Mouse (Mus musculus): Measurements from ENCODE around the gene Suz12. TPM values are rescaled to one million over a fixed set of nuclear protein-coding genes. Genes with fewer than 3 reads are reported as not detected.

The Suz12 gene
- 40.3 and 46.3 TPM in 2 replicates for polyA plus RNA-seq (2016; fragmentation: Nextera tagmentation; extraction: Ambion mirVana)

GRCm38 (mm10) chr11:79992592-79993355, at the start of gene Suz12:
TSS of gene Suz12 (plus strand) at chr11:79993106.
- ATAC-seq (ENCODE audit: low FRiP score): peak; percentile 95
- H3K9ac ChIP-seq: peak within 1 kb of the TSS; percentile 95
- H3K9me3 ChIP-seq: no peaks in the 10 kb centered on the region
- peaks cover 7% of the 10 kb centered on the region for H3K4me1 ChIP-seq
- peaks cover 16% of the 10 kb centered on the region for H3K36me3 ChIP-seq (replicated peaks)
- H3K27ac ChIP-seq: peak within 1 kb of the TSS; percentile 100
- H3K4me2 ChIP-seq: peak within 1 kb of the TSS; percentile 68
- under 1% methylated on average over 69 of the region's 74 CpGs for WGBS
- no peaks in the 10 kb centered on the region for H3K27me3 ChIP-seq
- peak within 1 kb of the TSS; percentile 97 for H3K4me3 ChIP-seq (replicated peaks)

- H3K4me2 ChIP-seq: no peak overlapping the region
- 92% methylated on average over 8 of the region's 8 CpGs for WGBS
- peaks cover 78% of the 10 kb centered on the region for H3K36me3 ChIP-seq (replicated peaks)
- H3K27ac ChIP-seq: no peak overlapping the region
- H3K27me3 ChIP-seq: no peaks in the 10 kb centered on the region
- no peak overlapping the region for H3K9ac ChIP-seq
- no peaks in the 10 kb centered on the region for H3K9me3 ChIP-seq
- ATAC-seq (ENCODE audit: low FRiP score): no peak
- H3K4me1 ChIP-seq: no peaks in the 10 kb centered on the region
- no peak overlapping the region for H3K4me3 ChIP-seq (replicated peaks)
Measured at GRCm38 (mm10) chr11:79943136-79943535, 49.8 kb upstream of the Suz12 start.

DNA sequence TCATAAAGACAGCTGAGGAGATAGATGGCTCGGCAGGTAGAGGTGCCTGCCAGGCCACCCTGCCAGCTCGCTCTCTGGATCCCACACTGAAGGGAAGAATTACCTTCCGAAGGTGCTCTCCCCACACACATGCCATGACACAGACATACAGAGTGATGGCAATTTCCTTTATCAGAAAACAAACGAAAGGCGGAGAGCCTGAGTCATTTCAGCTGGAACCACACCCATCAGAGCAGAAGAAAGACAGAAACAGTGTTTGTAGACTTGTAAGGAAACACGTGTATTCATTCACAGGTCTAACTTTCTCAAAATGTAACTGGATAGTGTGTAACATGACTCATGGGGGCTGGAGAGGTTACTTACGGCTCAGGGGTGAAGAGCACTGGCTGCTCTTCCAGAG, 49.3 kb upstream of the Suz12 start:
- Histone ChIP-seq H3K27ac (no peak overlapping the region), H3K4me3 (replicated peaks) (no peak overlapping the region), H3K36me3 (replicated peaks) (peaks cover 80% of the 10 kb centered on the region), H3K4me1 (no peaks in the 10 kb centered on the region), H3K27me3 (no peaks in the 10 kb centered on the region), H3K4me2 (no peak overlapping the region), H3K9ac (no peak overlapping the region), H3K9me3 (no peaks in the 10 kb centered on the region)
- WGBS: 91% methylated on average over 7 of the region's 7 CpGs
- ATAC-seq (ENCODE audit: low FRiP score): no peak

- H3K9ac ChIP-seq: no peak overlapping the region
- H3K4me2 ChIP-seq: no peak overlapping the region
- H3K4me3 ChIP-seq (replicated peaks): no peak overlapping the region
- H3K36me3 ChIP-seq (replicated peaks): peaks cover 82% of the 10 kb centered on the region
- H3K9me3 ChIP-seq: no peaks in the 10 kb centered on the region
- no peak overlapping the region for H3K27ac ChIP-seq
- no peaks in the 10 kb centered on the region for H3K4me1 ChIP-seq
- no peak for ATAC-seq (ENCODE audit: low FRiP score)
- WGBS: 98% methylated on average over 3 of the region's 3 CpGs
- no peaks in the 10 kb centered on the region for H3K27me3 ChIP-seq
Measured at GRCm38 (mm10) chr11:79947265-79947664, 45.6 kb upstream of the Suz12 start.

GRCm38 (mm10) chr11:79961346-79962124, 31.4 kb upstream of the Suz12 start:
- Histone ChIP-seq H3K36me3 (replicated peaks) (peaks cover 33% of the 10 kb centered on the region), H3K4me2 (peak overlapping the region; percentile 68), H3K9ac (peak overlapping the region; percentile 67), H3K27me3 (no peaks in the 10 kb centered on the region), H3K4me1 (peaks cover 10% of the 10 kb centered on the region), H3K4me3 (replicated peaks) (peak overlapping the region; percentile 70), H3K9me3 (no peaks in the 10 kb centered on the region), H3K27ac (peak overlapping the region; percentile 72; the same call in 1 of the 2 replicates)
- peak; percentile 28 for ATAC-seq (ENCODE audit: low FRiP score)
- 7% methylated on average over 27 of the region's 27 CpGs for WGBS

- peaks cover 25% of the 10 kb centered on the region for H3K36me3 ChIP-seq (replicated peaks)
- H3K27me3 ChIP-seq: no peaks in the 10 kb centered on the region
- peaks cover 10% of the 10 kb centered on the region for H3K4me1 ChIP-seq
- ATAC-seq (ENCODE audit: low FRiP score): peak; percentile 95
- under 1% methylated on average over 46 of the region's 46 CpGs for WGBS
- H3K4me3 ChIP-seq (replicated peaks): peak within 1 kb of the TSS; percentile 70
- H3K4me2 ChIP-seq: peak within 1 kb of the TSS; percentile 68
- peak within 1 kb of the TSS; percentile 72 for H3K27ac ChIP-seq
- H3K9me3 ChIP-seq: no peaks in the 10 kb centered on the region
- peak within 1 kb of the TSS; percentile 67 for H3K9ac ChIP-seq
Measured at GRCm38 (mm10) chr11:79962125-79962876, 30.6 kb upstream of the Suz12 start, which contains the start of gene Utp6. TSS of gene Utp6 (minus strand) at chr11:79962390.

- H3K36me3 ChIP-seq (replicated peaks): peaks cover 20% of the 10 kb centered on the region
- WGBS: 6% methylated on average over 9 of the region's 9 CpGs
- peak overlapping the region; percentile 70 for H3K4me3 ChIP-seq (replicated peaks)
- H3K27me3 ChIP-seq: no peaks in the 10 kb centered on the region
- H3K9ac ChIP-seq: peak overlapping the region; percentile 41; the same call in 1 of the 2 replicates
- ATAC-seq (ENCODE audit: low FRiP score): 0 out of 2 replicates have a peak, but pooled peaks have one; percentile 28
- H3K4me1 ChIP-seq: peaks cover 10% of the 10 kb centered on the region
- peak overlapping the region; percentile 68 for H3K4me2 ChIP-seq
- no peak overlapping the region for H3K27ac ChIP-seq
- H3K9me3 ChIP-seq: no peaks in the 10 kb centered on the region
Measured at GRCm38 (mm10) chr11:79962877-79963183, 30.1 kb upstream of the Suz12 start.

DNA sequence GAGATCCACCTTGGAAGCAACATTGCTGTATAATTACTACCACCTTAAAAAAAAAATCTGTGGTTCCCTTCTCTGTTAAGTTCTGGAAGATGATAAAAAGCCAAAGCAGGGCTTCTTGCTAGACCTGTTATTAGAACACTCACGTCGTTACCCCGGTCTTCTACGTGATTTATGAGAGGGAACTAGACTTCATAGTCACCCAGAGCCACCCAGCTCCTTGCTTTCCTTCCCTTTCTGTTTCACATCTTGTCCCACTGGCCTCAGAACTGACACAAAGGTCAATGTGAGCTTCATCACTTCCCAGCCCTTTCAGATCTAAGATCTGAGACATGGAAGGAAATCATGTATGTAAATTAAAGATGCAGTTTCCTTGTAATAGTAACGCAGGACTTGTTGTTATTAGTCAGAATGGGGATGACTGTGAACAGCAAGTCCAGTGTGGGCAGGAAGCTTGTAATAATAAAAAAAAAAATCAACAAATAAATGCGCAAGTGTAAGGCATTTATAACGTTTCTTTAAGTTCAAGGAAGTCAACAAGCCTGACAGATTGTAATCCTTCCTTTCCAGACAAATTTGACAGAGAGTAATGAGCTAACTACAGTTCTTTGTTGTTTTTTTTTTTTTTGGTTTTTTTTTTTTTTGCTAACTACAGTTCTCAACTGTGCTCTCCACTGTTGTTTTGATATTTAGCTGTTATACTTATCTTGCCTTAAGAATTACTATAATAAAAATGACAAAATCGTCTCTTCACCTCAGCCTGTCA, 29.5 kb upstream of the Suz12 start:
- WGBS: 81% methylated on average over 8 of the region's 8 CpGs
- H3K4me1 ChIP-seq: peaks cover 10% of the 10 kb centered on the region
- no peak for ATAC-seq (ENCODE audit: low FRiP score)
- no peak overlapping the region for H3K4me2 ChIP-seq
- H3K36me3 ChIP-seq (replicated peaks): peaks cover 14% of the 10 kb centered on the region
- H3K9me3 ChIP-seq: no peaks in the 10 kb centered on the region
- H3K9ac ChIP-seq: no peak overlapping the region
- H3K4me3 ChIP-seq (replicated peaks): no peak overlapping the region; the same call in 1 of the 2 replicates
- H3K27ac ChIP-seq: no peak overlapping the region
- H3K27me3 ChIP-seq: no peaks in the 10 kb centered on the region

- Histone ChIP-seq H3K4me3 (replicated peaks) (no peak overlapping the region), H3K27ac (peak overlapping the region; percentile 57), H3K9ac (no peak overlapping the region), H3K4me1 (peaks cover 9% of the 10 kb centered on the region), H3K36me3 (replicated peaks) (no peaks in the 10 kb centered on the region), H3K9me3 (no peaks in the 10 kb centered on the region), H3K4me2 (no peak overlapping the region), H3K27me3 (no peaks in the 10 kb centered on the region)
- 55% methylated on average over 8 of the region's 8 CpGs for WGBS
- no peak for ATAC-seq (ENCODE audit: low FRiP score)
Measured at GRCm38 (mm10) chr11:79965896-79966295, 27.0 kb upstream of the Suz12 start.

DNA sequence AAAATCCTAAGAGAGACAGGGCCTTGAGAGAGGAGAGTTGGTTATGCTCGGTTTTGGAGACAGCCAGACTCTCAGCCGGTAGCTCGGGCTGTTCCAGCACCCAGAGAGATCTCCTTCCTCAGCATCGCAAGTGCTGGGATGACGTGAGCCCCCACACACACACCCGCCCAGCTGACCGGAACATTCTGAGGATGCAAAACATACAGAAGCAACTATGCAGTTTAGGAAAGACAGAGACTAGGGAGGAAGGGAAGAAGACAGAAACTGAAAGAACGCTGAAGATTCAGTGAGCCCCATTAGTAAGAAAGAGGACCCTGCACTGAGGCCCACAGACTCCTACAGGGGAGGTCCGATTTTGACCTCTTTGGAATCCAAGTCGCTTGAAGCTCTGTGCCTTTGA, 25.2 kb upstream of the Suz12 start:
- Histone ChIP-seq H3K9me3 (no peaks in the 10 kb centered on the region), H3K4me2 (no peak overlapping the region), H3K9ac (no peak overlapping the region; the same call in 1 of the 2 replicates), H3K4me1 (no peaks in the 10 kb centered on the region; the same call in 1 of the 2 replicates), H3K4me3 (replicated peaks) (no peak overlapping the region), H3K27me3 (peaks cover under 1% of the 10 kb centered on the region; the same call in 1 of the 2 replicates), H3K27ac (no peak overlapping the region), H3K36me3 (replicated peaks) (no peaks in the 10 kb centered on the region)
- ATAC-seq (ENCODE audit: low FRiP score): no peak
- 78% methylated on average over 10 of the region's 10 CpGs for WGBS

DNA sequence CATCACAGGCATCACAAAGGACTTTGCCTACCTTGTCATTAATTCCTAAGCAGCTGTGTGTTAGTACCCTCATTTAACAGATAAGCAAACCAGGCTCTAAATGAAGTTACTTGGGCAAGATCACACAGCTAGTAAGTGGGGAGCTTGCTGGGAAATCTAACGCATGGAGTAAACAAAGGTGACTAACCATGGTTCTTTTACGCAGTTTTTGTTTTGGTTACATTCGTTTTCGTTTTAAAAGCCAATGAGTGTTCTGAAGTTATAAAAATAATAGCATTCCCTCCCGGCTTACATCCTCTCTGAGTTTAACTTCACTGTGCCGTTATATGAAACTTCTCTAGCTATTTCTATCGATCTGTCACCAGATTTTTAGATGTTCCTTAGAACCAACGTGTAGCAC, 19.8 kb upstream of the Suz12 start:
- Histone ChIP-seq H3K4me3 (replicated peaks) (peak overlapping the region; percentile 55), H3K27me3 (peaks cover 27% of the 10 kb centered on the region), H3K9me3 (no peaks in the 10 kb centered on the region), H3K27ac (peak overlapping the region; percentile 74), H3K4me2 (peak overlapping the region; percentile 85), H3K4me1 (peaks cover 19% of the 10 kb centered on the region), H3K9ac (peak overlapping the region; percentile 68; the same call in 1 of the 2 replicates), H3K36me3 (replicated peaks) (no peaks in the 10 kb centered on the region)
- WGBS: 16% methylated on average over 8 of the region's 8 CpGs
- no peak for ATAC-seq (ENCODE audit: low FRiP score)
